Mouse (Mus musculus) thymus, adult 2 months (tissue): ENCODE measurements around the gene Slc29a3. TPM values are rescaled to one million over a fixed set of nuclear protein-coding genes. Genes with fewer than 3 reads are reported as not detected.

Source experiments
- DNase-seq: peaks from one replicate; pipeline ENCODE4 v3.0.0; 2021
- H3K27ac ChIP-seq: fragments of 200-500 bp; 2 replicates; pipeline ENCODE4 v1.5.1; 2012; ENCODE audit warnings: low read length, control low read depth; ENCODE audit not compliant: control insufficient read depth, insufficient read depth
- H3K27me3 ChIP-seq: fragments of 200-500 bp; 2 replicates; pipeline ENCODE4 v1.6.1; 2012; ENCODE audit warnings: mild to moderate bottlenecking, low read length, moderate library complexity, mixed read lengths; ENCODE audit not compliant: control insufficient read depth, insufficient read depth
- H3K36me3 ChIP-seq: fragments of 200-500 bp; 2 replicates; pipeline ENCODE4 v1.6.1; 2012; ENCODE audit warnings: mild to moderate bottlenecking, low read length, moderate library complexity; ENCODE audit not compliant: control insufficient read depth, insufficient read depth
- H3K4me1 ChIP-seq: fragments of 200-500 bp; replicated peaks from 2 replicates; pipeline ENCODE4 v1.6.1; 2012; ENCODE audit warnings: low read length; ENCODE audit not compliant: control insufficient read depth, insufficient read depth
- H3K4me3 ChIP-seq: fragments of 200-500 bp; 2 replicates; pipeline ENCODE4 v1.5.1; 2012; ENCODE audit warnings: mild to moderate bottlenecking, low read length, control low read depth, moderate library complexity; ENCODE audit not compliant: control insufficient read depth, insufficient read depth
- CTCF ChIP-seq: fragments of 200-500 bp; IDR thresholded peaks from 2 replicates; pipeline ENCODE4 v1.5.1; 2012; ENCODE audit warnings: mild to moderate bottlenecking, control low read depth, low read length, moderate library complexity, borderline replicate concordance; ENCODE audit not compliant: control insufficient read depth, poor library complexity, insufficient read depth; ENCODE audit errors: extremely low read depth
- POLR2A ChIP-seq: fragments of 200-500 bp; IDR thresholded peaks from 2 replicates; pipeline ENCODE4 v1.6.1; 2012; ENCODE audit warnings: mild to moderate bottlenecking, low read length, control low read depth, moderate library complexity; ENCODE audit not compliant: control insufficient read depth, poor library complexity, insufficient read depth; ENCODE audit errors: extremely low read depth
- WGBS: fragments of 180-500 bp; shearing (Covaris S2); methylation state at CpG from one replicate; pipeline ENCODE4 v1.1.7; 2018; 5-methylcytosine and 5-hydroxymethylcytosine counted together
- polyA plus RNA-seq: library from polyadenylated mRNA; depleted of rRNA; stranded (reverse); fragments of >200 nt; gene quantifications from 2 replicates; pipeline ENCODE4 v1.2.3, GENCODE M21; 2012

Slc29a3 gene
- polyA plus RNA-seq, 1 experiment: 33.9 TPM

- DNase-seq: no peak
- Histone ChIP-seq H3K4me3 (no peak overlapping the region), H3K4me1 (no peaks in the 10 kb centered on the region), H3K27ac (no peak overlapping the region), H3K27me3 (no peaks in the 10 kb centered on the region), H3K36me3 (no peaks in the 10 kb centered on the region)
- WGBS: 90% methylated on average over 4 of the region's 4 CpGs
- TF ChIP-seq POLR2A: no peak
- TF ChIP-seq CTCF: no peak
Measured at GRCm38 (mm10) chr10:60770855-60771254, 18.3 kb upstream of the Slc29a3 start.

DNA sequence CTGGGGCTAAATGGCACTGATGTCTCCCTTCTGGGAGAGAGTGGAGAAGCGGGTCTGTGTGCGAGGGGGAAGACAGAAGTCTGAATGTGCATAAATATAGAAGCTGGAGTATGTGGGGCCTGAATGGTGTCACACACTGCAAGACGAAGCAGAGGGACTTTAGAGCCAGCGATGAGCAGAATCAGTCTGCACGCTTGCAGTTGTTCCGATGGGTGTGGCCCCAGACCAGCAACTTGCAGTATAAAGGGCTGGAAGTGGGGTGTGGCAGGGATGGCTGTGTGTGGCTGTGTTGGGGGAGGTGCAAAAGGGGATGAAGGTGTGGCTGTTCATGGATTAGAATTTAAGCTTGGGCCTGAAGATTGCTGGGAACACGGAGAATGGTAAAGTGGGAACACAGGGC lies 16.0 kb upstream of the Slc29a3 start:
- WGBS: 93% methylated on average over 7 of the region's 7 CpGs
- Histone ChIP-seq H3K4me1 (no peaks in the 10 kb centered on the region), H3K27ac (no peak overlapping the region), H3K4me3 (no peak overlapping the region), H3K36me3 (no peaks in the 10 kb centered on the region), H3K27me3 (no peaks in the 10 kb centered on the region)
- TF ChIP-seq POLR2A (no peak), CTCF (no peak)
- no peak for DNase-seq

DNA sequence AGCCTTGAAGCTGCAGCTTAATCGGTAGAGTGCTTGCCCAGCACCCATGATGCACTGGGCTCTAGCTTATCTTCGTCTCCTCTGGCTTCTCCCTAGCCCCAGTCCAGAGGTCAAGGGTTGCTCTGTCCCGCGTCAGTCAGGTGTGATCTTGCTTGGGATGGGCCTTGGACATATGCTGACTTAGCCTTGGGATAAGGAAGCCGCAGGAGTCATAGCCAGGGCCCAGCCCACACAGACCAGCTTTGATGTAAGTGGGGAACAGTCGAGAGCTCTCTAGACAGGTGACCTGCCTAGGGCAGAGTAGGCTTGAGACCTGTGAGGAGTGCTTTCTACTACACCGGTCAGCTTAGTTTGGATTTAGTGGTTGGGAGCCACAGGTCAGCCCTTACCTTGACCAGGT lies 14.8 kb upstream of the Slc29a3 start:
- Histone ChIP-seq H3K27ac (no peak overlapping the region), H3K36me3 (no peaks in the 10 kb centered on the region), H3K4me1 (no peaks in the 10 kb centered on the region), H3K4me3 (no peak overlapping the region), H3K27me3 (no peaks in the 10 kb centered on the region)
- TF ChIP-seq POLR2A (no peak), CTCF (no peak)
- 89% methylated on average over 7 of the region's 7 CpGs for WGBS
- DNase-seq: no peak

GRCm38 (mm10) chr10:60762126-60762525 lies 9.5 kb upstream of the Slc29a3 start:
- DNase-seq: no peak
- Histone ChIP-seq H3K27me3 (no peaks in the 10 kb centered on the region), H3K4me3 (no peak overlapping the region), H3K36me3 (no peaks in the 10 kb centered on the region), H3K27ac (no peak overlapping the region), H3K4me1 (no peaks in the 10 kb centered on the region; the same call in 1 of the 2 replicates)
- TF ChIP-seq POLR2A (no peak), CTCF (no peak)
- 90% methylated on average over 1 of the region's 1 CpGs for WGBS

GRCm38 (mm10) chr10:60760377-60760776 lies 7.8 kb upstream of the Slc29a3 start:
- H3K27me3 ChIP-seq: no peaks in the 10 kb centered on the region
- no peak overlapping the region for H3K4me3 ChIP-seq
- H3K27ac ChIP-seq: no peak overlapping the region
- TF ChIP-seq CTCF (peak; percentile 96), POLR2A (no peak)
- 10% methylated on average over 14 of the region's 14 CpGs for WGBS
- DNase-seq: peak; percentile 87
- no peaks in the 10 kb centered on the region for H3K36me3 ChIP-seq
- H3K4me1 ChIP-seq: no peaks in the 10 kb centered on the region; the same call in 1 of the 2 replicates

DNA sequence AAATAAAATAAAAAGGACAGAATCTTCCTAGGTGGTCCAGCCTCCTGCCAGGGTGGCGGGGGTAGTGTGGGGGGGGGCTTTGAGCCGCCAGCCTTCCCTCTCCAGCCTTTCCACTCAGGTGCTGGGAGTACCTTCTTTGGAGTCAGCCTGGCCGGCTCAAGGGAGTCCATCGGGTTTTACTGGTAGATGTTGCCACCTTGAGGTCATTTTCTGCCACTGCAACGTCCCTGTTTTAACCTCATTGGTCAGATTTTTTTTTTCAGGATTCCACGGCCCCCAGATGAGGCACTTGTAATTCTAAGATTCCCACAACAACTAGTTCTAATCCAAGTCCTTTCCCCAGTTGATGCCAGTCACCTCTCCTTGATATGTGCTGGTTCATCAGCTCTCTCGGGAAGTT lies 4.4 kb upstream of the Slc29a3 start:
- WGBS: 8% methylated on average over 7 of the region's 7 CpGs
- peak; percentile 64 for DNase-seq

GRCm38 (mm10) chr10:60756146-60756545 lies 3.6 kb upstream of the Slc29a3 start:
- no peak overlapping the region for H3K27ac ChIP-seq
- no peak for DNase-seq
- H3K36me3 ChIP-seq: no peaks in the 10 kb centered on the region
- peaks cover 16% of the 10 kb centered on the region for H3K4me1 ChIP-seq
- H3K4me3 ChIP-seq: no peak overlapping the region
- H3K27me3 ChIP-seq: no peaks in the 10 kb centered on the region
- TF ChIP-seq CTCF (no peak), POLR2A (no peak)

More for the DNA sequence above, 4.4 kb upstream of the Slc29a3 start:
- Histone ChIP-seq H3K36me3 (no peaks in the 10 kb centered on the region), H3K27ac (no peak overlapping the region), H3K4me3 (no peak overlapping the region), H3K4me1 (peaks cover 10% of the 10 kb centered on the region), H3K27me3 (no peaks in the 10 kb centered on the region)
- TF ChIP-seq CTCF (no peak; the same call in 1 of the 2 replicates), POLR2A (no peak)
